Mouse (Mus musculus) liver, postnatal 0 days (tissue): ENCODE data around the gene Hist2h2be. TPM values are rescaled to one million over a fixed set of nuclear protein-coding genes. Genes with fewer than 3 reads are reported as not detected.
"Not testable (repeated sequence)": the region's sequence is repeated elsewhere in the genome, so short reads cannot be mapped to it uniquely, and the experiment has no call there.

Source experiments
- ATAC-seq: fragments of 200-750 bp; cut with Nextera tagmentation; 2 replicates; pipeline ENCODE4 v1.8.0; 2017; ENCODE audit warnings: mild to moderate bottlenecking, moderate library complexity
- DNase-seq: peaks from one replicate; pipeline ENCODE4 v3.0.0-alpha.2; 2016
- H3K27ac ChIP-seq: fragments of 300-500 bp; sonication (generic); 2 replicates; pipeline ENCODE4 v1.5.1; 2014; ENCODE audit warnings: antibody characterized with exemption, moderate library complexity, mild to moderate bottlenecking, low read depth
- H3K27me3 ChIP-seq: fragments of 300-500 bp; sonication (generic); 2 replicates; pipeline ENCODE4 v1.6.1; 2014; ENCODE audit warnings: low read length, control low read depth, mixed read lengths; ENCODE audit not compliant: insufficient read depth
- H3K36me3 ChIP-seq: fragments of 300-500 bp; sonication (generic); replicated peaks from 2 replicates; pipeline ENCODE4 v1.6.1; 2014; ENCODE audit warnings: mild to moderate bottlenecking, control low read depth, low read length, moderate library complexity, mixed read lengths; ENCODE audit not compliant: insufficient read depth
- H3K4me1 ChIP-seq: fragments of 300-500 bp; sonication (generic); 2 replicates; pipeline ENCODE4 v1.6.1; 2014; ENCODE audit warnings: antibody characterized with exemption, mild to moderate bottlenecking, control low read depth; ENCODE audit not compliant: insufficient read depth
- H3K4me2 ChIP-seq: fragments of 300-500 bp; sonication (generic); 2 replicates; pipeline ENCODE4 v1.6.1; 2014; ENCODE audit warnings: low read depth, mild to moderate bottlenecking, low read length, moderate library complexity, mixed read lengths
- H3K4me3 ChIP-seq: fragments of 300-500 bp; sonication (generic); 2 replicates; pipeline ENCODE4 v1.5.1; 2014; ENCODE audit warnings: low read depth, low read length
- H3K9ac ChIP-seq: fragments of 300-500 bp; sonication (generic); replicated peaks from 2 replicates; pipeline ENCODE4 v1.6.1; 2014; ENCODE audit warnings: mild to moderate bottlenecking, moderate library complexity
- H3K9me3 ChIP-seq: fragments of 300-500 bp; sonication (generic); 2 replicates; pipeline ENCODE4 v1.6.1; 2016; ENCODE audit warnings: mild to moderate bottlenecking, control low read depth, low read length, mixed read lengths
- CTCF ChIP-seq: sonication (generic); IDR thresholded peaks from 2 replicates; pipeline ENCODE4 v1.5.1; 2016; ENCODE audit warnings: antibody characterized with exemption, low read depth
- EP300 ChIP-seq: IDR thresholded peaks from 2 replicates; pipeline ENCODE4 v1.6.1; 2016; ENCODE audit warnings: antibody characterized with exemption, low read depth, mild to moderate bottlenecking
- WGBS: fragments of 180-500 bp; shearing (Covaris S2); extraction: QIAGEN DNeasy Blood & Tissue Kit; methylation state at CpG from one replicate; pipeline ENCODE4 v1.1.7; 2014; ENCODE audit not compliant: insufficient replicate concordance; 5-methylcytosine and 5-hydroxymethylcytosine counted together
- polyA plus RNA-seq: library from polyadenylated mRNA; unstranded; fragments of >200 nt; fragmentation: Nextera tagmentation; extraction: Ambion mirVana; gene quantifications from 2 replicates; pipeline ENCODE4 v1.2.1, GENCODE M21; 2015

Hist2h2be gene
- polyA plus RNA-seq, 1 experiment from 2014 or later = 4.9 TPM

DNA sequence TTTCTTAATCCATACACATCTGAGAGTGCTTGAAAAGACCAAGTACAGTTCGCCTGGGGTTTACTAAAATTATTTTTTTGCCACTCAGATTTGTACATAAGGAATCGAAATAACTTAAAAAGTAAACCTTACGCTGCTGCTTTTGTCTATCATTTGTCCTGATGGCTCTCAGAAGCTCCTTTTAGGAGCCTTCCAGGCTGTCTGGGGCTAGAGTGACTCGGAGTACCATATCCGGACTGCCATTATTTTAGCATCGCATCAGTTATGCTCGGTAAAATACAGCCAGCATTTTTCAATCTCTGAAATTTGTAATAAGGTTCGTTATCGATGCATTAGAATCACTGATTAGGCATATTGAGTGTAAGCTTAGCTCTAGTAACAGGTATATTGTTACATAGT lies 19.9 kb downstream of the Hist2h2be start:
- no peak for TF ChIP-seq CTCF
- TF ChIP-seq EP300 = no peak
- peak overlapping the region; percentile 92 for H3K27ac ChIP-seq
- ATAC-seq (no peak), DNase-seq (no peak)
- H3K36me3 ChIP-seq = no peaks in the 10 kb centered on the region
- peak overlapping the region; percentile 66 for H3K9ac ChIP-seq
- peak overlapping the region; percentile 64 for H3K4me2 ChIP-seq
- H3K4me1 ChIP-seq = peaks cover 37% of the 10 kb centered on the region
- peak overlapping the region; percentile 34; the same call in 1 of the 2 replicates for H3K4me3 ChIP-seq
- no peaks in the 10 kb centered on the region for H3K9me3 ChIP-seq
- no peaks in the 10 kb centered on the region for H3K27me3 ChIP-seq
- WGBS = 80% methylated on average over 9 of the region's 9 CpGs

DNA sequence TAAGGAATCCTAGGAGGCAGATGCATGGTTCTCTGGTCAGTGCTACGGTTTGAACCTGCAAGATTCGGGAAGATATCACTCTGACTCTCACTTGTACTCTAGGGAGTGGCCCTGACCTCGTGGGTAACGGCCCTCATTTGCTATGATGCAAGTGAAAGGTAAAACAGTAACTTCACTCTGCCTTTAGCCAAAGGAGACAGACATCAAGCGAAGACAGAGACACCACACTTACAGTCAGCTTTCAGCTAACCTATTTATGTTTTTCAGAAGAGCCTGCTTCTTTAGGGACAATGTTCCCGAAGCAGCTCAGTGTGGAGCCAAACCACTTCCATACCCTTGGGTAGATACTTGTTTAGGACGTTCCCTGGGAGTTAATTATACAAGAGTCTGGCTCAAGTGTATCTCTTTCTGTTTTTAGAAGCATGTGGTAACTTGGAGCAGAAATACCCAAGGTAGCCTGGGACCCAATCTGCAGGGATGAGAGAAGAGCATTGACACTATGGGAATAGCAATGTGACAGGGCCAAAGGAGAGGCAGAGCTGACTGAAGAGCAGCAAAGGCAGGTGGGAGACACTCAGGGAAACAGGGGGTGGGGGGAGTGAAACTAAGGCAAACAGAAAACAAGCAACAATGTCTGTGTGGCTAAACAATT lies 23.1 kb downstream of the Hist2h2be start:
- WGBS = 52% methylated on average over 7 of the region's 7 CpGs

DNA sequence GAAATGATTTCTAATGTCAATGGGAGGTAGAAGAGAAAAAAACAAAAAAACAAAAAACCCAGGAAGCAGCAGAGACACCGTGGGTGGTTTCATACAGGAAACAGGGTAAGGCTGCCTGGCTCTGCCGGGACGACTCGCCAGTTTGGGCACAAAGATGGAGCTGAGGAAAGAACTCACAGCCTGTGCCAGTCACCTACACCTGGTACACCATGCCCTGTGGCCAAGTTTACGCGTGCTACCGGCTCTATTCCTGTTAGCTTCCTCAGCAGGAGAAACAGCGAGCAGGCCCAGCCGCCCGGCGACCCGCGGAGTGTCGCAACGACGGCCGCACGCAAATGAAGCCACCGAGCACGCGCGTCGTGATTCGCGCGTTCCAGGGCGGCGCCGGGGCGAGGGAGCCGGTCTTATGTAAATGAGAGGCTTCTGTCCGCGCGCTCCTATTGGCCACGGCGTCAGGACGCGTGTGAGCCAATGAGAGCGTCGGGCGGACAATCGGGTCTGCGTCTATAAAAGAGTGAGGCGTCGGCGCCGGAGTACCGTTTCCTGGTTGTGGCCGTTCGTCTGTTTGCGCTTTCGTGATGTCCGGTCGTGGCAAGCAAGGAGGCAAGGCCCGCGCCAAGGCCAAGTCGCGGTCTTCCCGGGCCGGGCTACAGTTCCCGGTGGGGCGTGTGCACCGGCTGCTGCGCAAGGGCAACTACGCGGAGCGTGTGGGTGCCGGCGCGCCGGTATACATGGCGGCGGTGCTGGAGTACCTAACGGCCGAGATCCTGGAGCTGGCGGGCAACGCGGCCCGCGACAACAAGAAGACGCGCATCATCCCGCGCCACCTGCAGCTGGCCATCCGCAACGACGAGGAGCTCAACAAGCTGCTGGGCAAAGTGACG lies 24.3 kb downstream of the Hist2h2be start, which contains the start of gene Hist2h2aa1:
Gene Hist2h2aa1 (plus strand): TSS at position 495 of the 884 bp plus-strand sequence.
- Histone ChIP-seq H3K4me3 (peak within 1 kb of the TSS; percentile 46), H3K27ac (peak within 1 kb of the TSS; percentile 95), H3K9ac (peak within 1 kb of the TSS; percentile 67), H3K4me2 (peak within 1 kb of the TSS; percentile 66), H3K4me1 (peaks cover 37% of the 10 kb centered on the region)
- peak; percentile 86 for DNase-seq
- peak; percentile 74 for ATAC-seq
- WGBS = under 1% methylated on average over 24 of the region's 88 CpGs
- H3K9me3 ChIP-seq, H3K27me3 ChIP-seq, H3K36me3 ChIP-seq: not testable (repeated sequence)

More for the DNA sequence above, 23.1 kb downstream of the Hist2h2be start:
- Histone ChIP-seq H3K9me3 (no peaks in the 10 kb centered on the region), H3K36me3 (no peaks in the 10 kb centered on the region), H3K4me1 (peaks cover 30% of the 10 kb centered on the region), H3K27me3 (no peaks in the 10 kb centered on the region), H3K4me3 (peak overlapping the region; percentile 46), H3K9ac (peak overlapping the region; percentile 67), H3K27ac (peak overlapping the region; percentile 95), H3K4me2 (peak overlapping the region; percentile 66)
- ATAC-seq (no peak), DNase-seq (peak; percentile 48)
- no peak for TF ChIP-seq EP300
- no peak for TF ChIP-seq CTCF

DNA sequence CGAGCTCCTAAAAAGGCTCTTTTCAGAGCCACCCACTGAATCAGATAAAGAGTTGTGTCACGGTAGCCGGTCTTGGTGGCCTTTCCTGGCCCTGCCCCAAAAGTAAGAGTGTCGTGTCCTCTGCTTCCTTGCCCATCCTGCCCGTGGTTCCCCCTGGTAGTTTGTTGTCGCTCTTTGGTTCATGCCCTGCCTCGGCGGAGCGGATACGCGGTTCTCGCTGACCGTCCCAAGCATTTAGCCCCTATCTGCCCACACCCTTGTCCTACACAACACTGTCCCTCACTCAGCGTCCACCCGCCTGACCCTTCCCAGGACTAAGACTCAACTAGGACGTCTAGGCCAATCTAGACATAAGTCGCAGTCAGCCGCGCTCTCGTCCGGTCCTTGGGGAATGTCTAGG lies 25.1 kb downstream of the Hist2h2be start:
- peak overlapping the region; percentile 36 for H3K4me3 ChIP-seq
- H3K27ac ChIP-seq = peak overlapping the region; percentile 88
- H3K4me2 ChIP-seq, DNase-seq, ATAC-seq, H3K9me3 ChIP-seq, H3K27me3 ChIP-seq, H3K36me3 ChIP-seq: not testable (repeated sequence)
- peaks cover 39% of the 10 kb centered on the region for H3K4me1 ChIP-seq
- peak overlapping the region; percentile 61; the same call in 1 of the 2 replicates for H3K9ac ChIP-seq
- 0% methylated on average over 9 of the region's 21 CpGs for WGBS

DNA sequence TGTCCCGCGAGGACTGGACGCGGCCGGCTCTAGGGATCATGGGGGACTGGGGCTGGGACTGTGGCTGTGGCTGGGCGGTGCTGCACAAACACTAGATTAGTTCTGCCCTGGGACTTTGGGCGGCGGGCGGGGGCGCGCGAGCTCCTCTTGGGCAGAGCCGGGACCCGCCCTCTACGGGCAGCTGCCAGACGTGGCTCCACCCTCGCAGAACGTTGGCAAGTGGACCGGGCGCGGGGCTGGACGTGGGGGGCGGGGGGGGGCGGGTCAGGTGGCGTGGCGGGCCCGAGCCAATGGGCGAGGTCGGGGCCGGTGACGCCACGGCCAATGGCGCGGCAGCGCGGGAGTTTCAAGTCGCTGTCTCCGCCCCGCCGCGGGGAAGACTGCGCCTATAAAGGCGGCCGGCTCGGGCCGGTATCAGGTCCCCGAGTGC lies 25.5 kb downstream of the Hist2h2be start, which contains the start of gene Hist2h3c1:
Gene Hist2h3c1 (plus strand): TSS at position 259 of the 430 bp plus-strand sequence.
- H3K36me3 ChIP-seq, DNase-seq, H3K27me3 ChIP-seq, H3K9me3 ChIP-seq: not testable (repeated sequence)
- Histone ChIP-seq H3K9ac (peak within 1 kb of the TSS; percentile 80), H3K4me1 (peaks cover 38% of the 10 kb centered on the region), H3K27ac (peak within 1 kb of the TSS; percentile 88), H3K4me2 (peak within 1 kb of the TSS; percentile 71), H3K4me3 (peak within 1 kb of the TSS; percentile 56)
- 7% methylated on average over 3 of the region's 47 CpGs for WGBS
- peak; percentile 85 for ATAC-seq

DNA sequence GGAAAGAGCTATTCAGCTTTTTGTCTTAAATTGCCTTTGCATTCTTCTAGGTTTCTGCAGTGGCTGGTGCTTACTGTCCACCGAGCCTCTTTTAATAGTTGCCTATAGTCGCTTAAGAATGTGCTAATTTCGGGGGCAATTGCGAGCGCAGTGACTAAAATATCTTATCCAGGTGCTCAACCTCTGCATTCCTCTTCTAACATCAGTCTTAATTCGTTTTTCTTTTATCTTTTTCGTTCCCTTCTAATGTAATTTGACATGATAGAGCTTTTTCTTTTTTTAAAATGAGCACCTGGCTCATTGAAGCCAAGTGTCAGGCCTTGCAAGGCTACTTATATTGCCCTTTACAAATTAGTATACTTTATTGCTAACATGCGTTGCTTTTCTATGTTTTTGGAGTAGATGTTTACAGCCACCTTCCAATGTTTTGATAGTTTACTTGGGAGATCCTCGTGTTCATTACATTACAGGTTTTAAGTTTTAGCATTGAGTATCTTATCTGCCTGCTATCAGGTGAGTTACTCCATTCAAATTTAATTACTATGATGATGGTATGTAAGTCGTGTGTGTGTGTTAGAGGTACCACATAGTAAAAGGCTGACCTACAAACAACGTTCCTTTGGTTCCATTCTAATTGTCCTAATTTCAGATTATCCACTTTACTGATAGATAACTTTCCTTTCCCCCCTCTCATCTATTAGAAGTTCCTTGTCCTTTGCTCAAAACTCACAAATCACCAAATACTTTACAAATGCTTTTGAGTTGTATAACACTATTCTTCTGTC lies 26.6 kb downstream of the Hist2h2be start:
- peak overlapping the region; percentile 82 for H3K27ac ChIP-seq
- WGBS = 3% methylated on average over 11 of the region's 11 CpGs
- H3K4me1 ChIP-seq = peaks cover 38% of the 10 kb centered on the region
- TF ChIP-seq CTCF = no peak
- no peak; the same call in 1 of the 2 replicates for TF ChIP-seq EP300
- DNase-seq (peak; percentile 36), ATAC-seq (no peak)
- peak overlapping the region; percentile 71 for H3K4me2 ChIP-seq
- H3K36me3 ChIP-seq = no peaks in the 10 kb centered on the region
- peak overlapping the region; percentile 80 for H3K9ac ChIP-seq
- no peaks in the 10 kb centered on the region for H3K27me3 ChIP-seq
- H3K4me3 ChIP-seq = peak overlapping the region; percentile 56
- no peaks in the 10 kb centered on the region for H3K9me3 ChIP-seq
